Mouse (Mus musculus) kidney, adult 2 months (tissue): Measurements from ENCODE around the gene Dse.

ENCODE experiments used
- CTCF ChIP-seq: fragments of 200-500 bp; conservative IDR thresholded peaks from 2 replicates; pipeline ENCODE4 v1.5.1; 2011; ENCODE audit warnings: low read depth, mild to moderate bottlenecking, control low read depth, low read length, moderate library complexity, mixed read lengths; ENCODE audit not compliant: insufficient read depth, insufficient read length
- POLR2A ChIP-seq: fragments of 200-500 bp; IDR thresholded peaks from one replicate; pipeline ENCODE4 v1.6.1; 2011; ENCODE audit warnings: low read depth, low read length, control low read depth

GRCm38 (mm10) chr10:34198061-34198460, 9.5 kb downstream of the Dse start:
- TF ChIP-seq CTCF, result no peak
- no peak for TF ChIP-seq POLR2A
